Mouse (Mus musculus): ENCODE data around the gene Pdzd3.

- TF ChIP-seq CTCF (IDR thresholded peaks at IDR 0.05; ENCODE audit: control insufficient read depth, insufficient read depth, insufficient replicate concordance, low read depth, low read length) (no peak), POLR2A (IDR thresholded peaks at IDR 0.05; ENCODE audit: control insufficient read depth, low read depth, low read length) (no peak)
Measured at GRCm38 (mm10) chr9:44287003-44287400, 35.7 kb upstream of the Pdzd3 start.

Data from testis, adult 2 months (tissue).